Mouse (Mus musculus): ENCODE data around the gene Hsh2d. TPM values are rescaled to one million over a fixed set of nuclear protein-coding genes. Genes with fewer than 3 reads are reported as not detected.

Hsh2d gene
- total and polyA plus RNA-seq, 2 experiments from 2014 or later, result not detected

DNA sequence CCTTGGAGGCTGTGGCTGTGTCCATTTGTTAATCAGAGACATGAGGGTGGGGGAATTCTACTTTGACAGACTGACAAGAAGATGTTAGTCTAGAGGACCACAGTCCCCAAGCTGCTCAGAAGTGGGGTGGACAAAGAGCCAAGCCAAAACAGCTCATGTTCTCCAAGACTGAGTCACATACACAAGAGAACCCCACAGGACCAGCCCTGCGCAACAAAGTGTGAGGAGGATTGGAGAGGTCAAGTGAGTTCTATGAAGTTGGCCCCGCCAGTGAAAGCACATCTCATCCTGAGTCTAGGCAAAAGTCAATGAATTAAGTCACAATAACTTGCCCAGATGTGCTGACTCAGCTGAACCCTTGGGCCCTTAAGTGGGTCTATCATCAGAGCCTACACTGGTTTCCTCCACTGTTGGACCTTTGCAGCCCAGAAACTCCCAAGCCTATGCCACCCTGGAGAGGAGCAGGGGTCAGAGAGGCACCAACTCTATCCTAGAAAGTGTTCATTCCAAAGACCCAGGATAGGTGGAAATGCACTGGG, 1.6 kb upstream of the Hsh2d start:
- no peak overlapping the region for H3K4me3 ChIP-seq (ENCODE audit: low read length)
- no peak overlapping the region for H3K27ac ChIP-seq
- H3K4me2 ChIP-seq (ENCODE audit: low read depth, low read length), result no peak overlapping the region
- no peaks in the 10 kb centered on the region for H3K36me3 ChIP-seq (ENCODE audit: insufficient read depth, low read length)
- H3K9me3 ChIP-seq (ENCODE audit: low read length), result no peaks in the 10 kb centered on the region
- no peak for DNase-seq (ENCODE audit: low spot score)
- no peak for TF ChIP-seq CTCF (IDR thresholded peaks at IDR 0.05; ENCODE audit: low read depth)
- no peak for ATAC-seq
- WGBS, result 83% methylated on average over 2 of the region's 2 CpGs
- H3K4me1 ChIP-seq (ENCODE audit: insufficient read depth, low read length), result no peaks in the 10 kb centered on the region
- no peaks in the 10 kb centered on the region for H3K27me3 ChIP-seq (ENCODE audit: insufficient read depth, low read length)
- no peak overlapping the region for H3K9ac ChIP-seq (replicated peaks; ENCODE audit: low read length)

DNA sequence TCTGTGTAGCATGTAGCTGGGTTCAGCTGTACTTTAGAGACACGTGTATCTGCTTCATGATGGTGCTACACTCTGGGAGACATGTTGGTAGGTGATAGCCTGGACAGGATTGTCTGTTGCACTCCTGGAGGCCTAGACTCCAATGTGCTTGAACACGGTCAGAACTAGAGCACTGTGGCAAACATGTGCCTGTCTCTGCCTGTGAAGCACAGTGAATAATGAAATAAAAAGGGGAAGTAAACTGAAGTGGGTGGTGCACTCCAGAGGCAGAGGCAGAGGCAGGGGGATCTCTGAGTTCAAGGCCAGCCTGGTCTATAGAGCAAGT, 739 bp downstream of the Hsh2d start:
- WGBS, result 82% methylated on average over 2 of the region's 2 CpGs

DNA sequence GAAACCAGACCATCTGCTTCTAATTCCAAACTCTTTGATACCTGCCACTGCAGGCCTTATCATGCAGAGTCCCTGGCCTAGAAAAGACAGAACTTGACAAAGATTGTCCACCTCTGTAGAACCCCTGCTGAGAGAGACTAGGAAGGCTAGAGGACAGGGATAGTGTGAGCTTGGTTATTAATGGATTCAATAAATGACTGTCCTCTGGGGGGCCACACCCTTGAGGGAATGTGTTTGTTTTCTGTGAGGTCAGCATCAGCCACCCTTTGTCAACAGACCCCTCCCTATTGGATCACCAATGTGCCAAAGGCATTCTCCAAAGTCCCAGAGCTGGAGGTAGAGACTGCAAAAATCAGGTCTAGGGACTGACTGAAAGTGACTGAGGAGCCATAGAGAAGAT, 2.6 kb downstream of the Hsh2d start:
- H3K27me3 ChIP-seq (ENCODE audit: insufficient read depth, low read length), result no peaks in the 10 kb centered on the region
- TF ChIP-seq CTCF (IDR thresholded peaks at IDR 0.05; ENCODE audit: low read depth), result no peak
- H3K36me3 ChIP-seq (ENCODE audit: insufficient read depth, low read length), result no peaks in the 10 kb centered on the region
- no peak overlapping the region for H3K27ac ChIP-seq
- H3K9me3 ChIP-seq (ENCODE audit: low read length), result no peaks in the 10 kb centered on the region; the same call in 1 of the 2 replicates
- H3K4me1 ChIP-seq (ENCODE audit: insufficient read depth, low read length), result no peaks in the 10 kb centered on the region
- DNase-seq (ENCODE audit: low spot score), result no peak
- H3K4me3 ChIP-seq (ENCODE audit: low read length), result no peak overlapping the region
- no peak overlapping the region for H3K4me2 ChIP-seq (ENCODE audit: low read depth, low read length)
- no peak for ATAC-seq
- H3K9ac ChIP-seq (replicated peaks; ENCODE audit: low read length), result no peak overlapping the region

More for the DNA sequence above, 739 bp downstream of the Hsh2d start:
- no peak overlapping the region for H3K4me2 ChIP-seq (ENCODE audit: low read depth, low read length)
- H3K27ac ChIP-seq, result no peak overlapping the region
- ATAC-seq (no peak), DNase-seq (ENCODE audit: low spot score) (no peak)
- no peak for TF ChIP-seq CTCF (IDR thresholded peaks at IDR 0.05; ENCODE audit: low read depth)
- H3K4me3 ChIP-seq (ENCODE audit: low read length), result no peak overlapping the region
- H3K27me3 ChIP-seq (ENCODE audit: insufficient read depth, low read length), result no peaks in the 10 kb centered on the region
- no peaks in the 10 kb centered on the region for H3K36me3 ChIP-seq (ENCODE audit: insufficient read depth, low read length)
- H3K9me3 ChIP-seq (ENCODE audit: low read length), result no peaks in the 10 kb centered on the region; the same call in 1 of the 2 replicates
- no peaks in the 10 kb centered on the region for H3K4me1 ChIP-seq (ENCODE audit: insufficient read depth, low read length)
- no peak overlapping the region for H3K9ac ChIP-seq (replicated peaks; ENCODE audit: low read length)

DNA sequence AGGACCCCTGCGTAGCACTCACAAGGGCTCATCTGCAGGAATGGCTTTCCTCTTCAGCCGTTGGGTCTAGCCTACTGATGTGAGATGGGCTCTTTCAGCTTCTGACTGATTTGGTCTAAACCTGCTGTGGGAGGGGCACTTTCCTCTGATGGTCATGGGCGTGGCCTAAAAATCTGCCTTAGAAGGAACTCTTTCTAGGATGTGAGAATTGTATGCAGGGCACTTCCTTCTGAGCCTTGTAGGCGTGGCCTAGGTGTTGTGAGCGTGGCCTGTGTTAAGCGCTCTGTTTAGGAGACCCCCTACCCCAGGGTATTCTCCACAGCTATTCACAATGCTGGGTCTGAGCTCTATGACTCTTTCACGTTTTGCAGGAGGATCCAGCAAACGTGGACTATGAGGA, 8.6 kb downstream of the Hsh2d start:
- ATAC-seq (no peak), DNase-seq (ENCODE audit: low spot score) (no peak)
- TF ChIP-seq CTCF (IDR thresholded peaks at IDR 0.05; ENCODE audit: low read depth), result no peak
- Histone ChIP-seq H3K27ac (no peak overlapping the region), H3K4me1 (ENCODE audit: insufficient read depth, low read length) (no peaks in the 10 kb centered on the region), H3K4me2 (ENCODE audit: low read depth, low read length) (no peak overlapping the region), H3K9me3 (ENCODE audit: low read length) (peaks cover 7% of the 10 kb centered on the region), H3K36me3 (ENCODE audit: insufficient read depth, low read length) (no peaks in the 10 kb centered on the region), H3K4me3 (ENCODE audit: low read length) (no peak overlapping the region), H3K9ac (replicated peaks; ENCODE audit: low read length) (no peak overlapping the region), H3K27me3 (ENCODE audit: insufficient read depth, low read length) (no peaks in the 10 kb centered on the region)
- 66% methylated on average over 8 of the region's 8 CpGs for WGBS

DNA sequence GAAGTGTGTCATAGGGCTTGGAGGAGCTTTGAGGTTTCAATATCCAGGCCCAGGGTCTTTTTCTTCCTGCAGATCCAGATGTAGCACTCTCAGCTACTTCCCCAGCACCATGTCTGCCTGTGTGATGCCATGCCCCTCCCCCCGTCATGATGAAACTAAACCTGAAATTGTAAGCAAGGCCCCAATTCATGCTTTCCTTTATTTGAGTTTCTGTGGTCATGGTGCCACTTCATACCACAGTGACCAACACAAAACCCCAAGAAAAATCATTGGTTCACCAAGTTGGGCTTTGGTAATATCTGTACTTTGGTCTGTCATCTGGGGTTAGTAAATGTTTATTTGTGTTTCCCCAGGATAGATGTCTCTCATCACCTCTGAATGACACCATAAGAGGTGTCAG, 19.1 kb downstream of the Hsh2d start:
- no peak for ATAC-seq
- H3K36me3 ChIP-seq (ENCODE audit: insufficient read depth, low read length), result no peaks in the 10 kb centered on the region
- no peaks in the 10 kb centered on the region for H3K27me3 ChIP-seq (ENCODE audit: insufficient read depth, low read length)
- WGBS, result 85% methylated on average over 1 of the region's 1 CpGs
- no peak overlapping the region for H3K4me3 ChIP-seq (ENCODE audit: low read length)
- no peak for DNase-seq (ENCODE audit: low spot score)
- H3K9me3 ChIP-seq (ENCODE audit: low read length), result no peaks in the 10 kb centered on the region
- H3K9ac ChIP-seq (replicated peaks; ENCODE audit: low read length), result no peak overlapping the region
- TF ChIP-seq CTCF (IDR thresholded peaks at IDR 0.05; ENCODE audit: low read depth), result no peak
- H3K4me1 ChIP-seq (ENCODE audit: insufficient read depth, low read length), result no peaks in the 10 kb centered on the region
- no peak overlapping the region for H3K27ac ChIP-seq
- no peak overlapping the region for H3K4me2 ChIP-seq (ENCODE audit: low read depth, low read length)

DNA sequence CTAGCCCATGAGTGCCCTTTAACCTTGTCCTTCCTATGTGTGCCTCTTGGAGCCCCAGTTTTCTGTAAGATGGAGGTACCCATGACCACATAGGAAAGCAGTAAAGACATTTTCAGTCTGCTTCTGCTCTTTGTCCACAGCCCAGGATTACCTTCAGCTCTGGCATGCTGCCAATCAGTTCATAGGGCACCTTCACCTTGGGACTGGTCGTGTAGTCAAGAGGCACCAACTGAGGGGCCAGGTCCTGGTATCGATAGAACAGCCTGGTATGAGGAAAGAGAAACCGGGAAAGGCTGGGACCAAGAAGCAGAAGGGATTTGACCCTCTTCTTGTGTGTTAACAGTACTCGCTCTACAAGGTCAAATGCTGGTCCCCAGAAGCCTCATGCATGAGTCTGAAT, 20.8 kb downstream of the Hsh2d start:
- no peak for TF ChIP-seq CTCF (IDR thresholded peaks at IDR 0.05; ENCODE audit: low read depth)
- DNase-seq (ENCODE audit: low spot score), result no peak
- no peak overlapping the region for H3K9ac ChIP-seq (replicated peaks; ENCODE audit: low read length)
- no peak overlapping the region for H3K4me3 ChIP-seq (ENCODE audit: low read length)
- WGBS, result 78% methylated on average over 4 of the region's 4 CpGs
- no peaks in the 10 kb centered on the region for H3K4me1 ChIP-seq (ENCODE audit: insufficient read depth, low read length)
- no peak overlapping the region for H3K27ac ChIP-seq
- no peak for ATAC-seq
- no peak overlapping the region for H3K4me2 ChIP-seq (ENCODE audit: low read depth, low read length)
- H3K36me3 ChIP-seq (ENCODE audit: insufficient read depth, low read length), result no peaks in the 10 kb centered on the region
- H3K9me3 ChIP-seq (ENCODE audit: low read length), result no peaks in the 10 kb centered on the region
- no peaks in the 10 kb centered on the region for H3K27me3 ChIP-seq (ENCODE audit: insufficient read depth, low read length)

DNA sequence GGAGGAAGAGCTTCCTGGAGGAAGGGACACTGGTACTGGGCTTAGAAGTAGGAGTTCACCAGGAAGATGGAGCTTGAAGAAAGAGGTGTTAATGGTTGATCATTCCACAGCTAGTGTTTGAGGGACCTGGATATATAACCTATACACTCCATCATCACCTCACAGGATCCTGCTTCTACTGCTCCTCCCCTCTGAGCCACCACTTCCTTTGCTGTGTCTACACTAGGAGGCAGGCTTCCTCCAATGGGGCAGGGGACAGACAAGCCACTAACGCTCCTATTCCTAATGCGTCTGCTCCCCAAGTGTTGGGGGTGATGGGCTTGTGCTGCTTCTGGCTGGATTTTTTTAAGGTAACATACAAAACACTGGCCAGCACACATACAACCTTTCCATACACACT, 21.3 kb downstream of the Hsh2d start:
- no peaks in the 10 kb centered on the region for H3K36me3 ChIP-seq (ENCODE audit: insufficient read depth, low read length)
- H3K4me1 ChIP-seq (ENCODE audit: insufficient read depth, low read length), result no peaks in the 10 kb centered on the region
- no peaks in the 10 kb centered on the region for H3K27me3 ChIP-seq (ENCODE audit: insufficient read depth, low read length)
- DNase-seq (ENCODE audit: low spot score) (no peak), ATAC-seq (no peak)
- H3K4me3 ChIP-seq (ENCODE audit: low read length), result no peak overlapping the region
- no peak overlapping the region for H3K27ac ChIP-seq
- H3K9ac ChIP-seq (replicated peaks; ENCODE audit: low read length), result no peak overlapping the region
- no peaks in the 10 kb centered on the region for H3K9me3 ChIP-seq (ENCODE audit: low read length)
- no peak overlapping the region for H3K4me2 ChIP-seq (ENCODE audit: low read depth, low read length)
- WGBS, result 63% methylated on average over 2 of the region's 2 CpGs
- TF ChIP-seq CTCF (IDR thresholded peaks at IDR 0.05; ENCODE audit: low read depth), result no peak
